Mouse (Mus musculus) mouse embryonic stem cell (cell line): ENCODE data around the gene Bag3.
"Not testable (repeated sequence)": the region's sequence is repeated elsewhere in the genome, so short reads cannot be mapped to it uniquely, and the experiment has no call there.

Experiments used
- in situ Hi-C, 2 experiments: fragments of 300-500 bp; cut with MboI; formaldehyde crosslinking; loops; 1 replicate in 1 of 2; 3 replicates in 1 of 2; pipeline ENCODE4 v1.14.3; 2019 to 2020; ENCODE audit warnings: low sequenced_read_pairs in 2 of 2, low pct_unique_long_range_greater_than_20kb in 1 of 2, mixed read lengths in 1 of 2; ENCODE audit not compliant: unreplicated experiment in 1 of 2

Bag3 gene

DNA sequence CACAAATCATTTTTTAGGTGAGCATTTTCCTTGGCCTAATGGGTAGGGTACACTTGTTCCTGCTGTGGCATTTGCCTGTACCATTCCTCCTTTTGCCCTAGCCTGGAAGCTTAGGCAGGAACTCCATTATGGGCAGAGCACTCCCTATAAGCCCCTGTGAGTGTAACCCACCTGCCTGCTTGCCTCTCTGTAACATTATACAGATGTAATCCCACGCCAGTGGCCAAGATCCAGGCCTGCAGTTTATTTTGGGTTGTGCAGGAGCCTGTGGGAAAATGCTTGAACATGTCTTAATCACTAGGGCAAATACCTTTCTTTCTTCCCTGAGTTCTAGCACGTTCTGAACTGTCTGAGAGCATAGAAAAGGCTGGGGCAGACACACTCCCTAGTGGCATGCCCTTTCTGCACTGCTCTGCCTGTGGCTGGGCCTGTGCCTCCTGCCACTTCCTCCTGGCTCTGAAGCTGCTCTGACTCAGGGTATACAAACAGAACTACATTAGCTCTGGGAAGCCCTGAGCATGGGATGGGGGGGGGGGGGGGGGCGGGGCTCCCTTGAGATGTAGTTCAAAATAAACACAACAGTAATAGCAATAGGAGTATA, 29.8 kb downstream of the Bag3 start:
- in situ Hi-C loops: no loop called here

- in situ Hi-C loops: no loop called here
Observed at GRCm38 (mm10) chr7:128554502-128554901, 31.1 kb downstream of the Bag3 start.

DNA sequence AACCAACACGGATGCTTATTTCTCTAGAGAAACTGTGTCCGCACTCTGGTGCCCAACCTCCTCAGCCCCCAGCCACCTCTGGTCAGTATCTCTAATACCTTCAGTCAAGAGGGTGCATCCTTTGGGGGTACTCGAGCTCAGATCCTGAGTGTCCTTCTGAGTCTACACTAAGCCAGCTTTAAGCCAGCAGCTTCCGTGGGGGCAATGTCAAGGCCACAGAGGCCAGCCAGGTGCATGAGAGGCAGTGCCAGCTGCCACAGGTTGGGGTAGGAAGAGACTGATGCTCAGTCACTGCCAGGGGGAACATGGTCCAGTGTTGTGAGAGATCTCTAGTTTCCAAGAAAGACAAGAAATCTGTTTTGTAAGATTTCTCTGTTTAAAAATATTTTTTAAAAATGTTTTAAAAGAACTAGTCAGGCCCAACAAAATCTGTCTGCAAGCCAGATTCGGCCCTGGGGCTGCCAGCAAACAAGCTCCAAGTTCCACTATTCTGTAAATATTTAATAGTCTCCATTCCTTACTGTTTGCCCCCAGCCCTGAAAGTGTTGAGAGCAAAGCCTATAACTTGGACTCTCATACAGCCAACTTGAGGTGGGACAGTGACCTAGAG, 31.8 kb downstream of the Bag3 start:
- in situ Hi-C loops: no loop called here

- in situ Hi-C loops: no loop called here
Observed at GRCm38 (mm10) chr7:128556923-128557430, 33.6 kb downstream of the Bag3 start.

DNA sequence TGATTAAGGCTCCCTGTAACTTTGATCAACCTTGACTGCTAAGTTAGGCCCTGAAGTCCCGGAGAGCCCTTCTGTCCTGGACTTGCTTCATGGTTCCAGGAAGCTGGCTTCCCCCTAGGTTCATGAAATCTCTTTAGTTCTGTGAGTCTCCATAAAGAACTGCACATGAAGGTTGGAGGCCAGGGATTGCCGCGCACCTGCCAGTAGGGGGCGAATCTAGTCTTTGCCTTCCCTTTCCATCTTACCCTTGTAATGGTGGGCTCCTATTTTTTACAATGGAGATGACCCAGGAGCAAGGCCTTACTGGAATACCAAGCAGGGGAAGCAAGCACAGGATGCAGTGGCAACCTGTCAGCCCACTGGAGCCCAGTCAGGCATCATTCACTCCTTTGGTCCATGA, 40.0 kb downstream of the Bag3 start:
- in situ Hi-C loops: no loop called here

GRCm38 (mm10) chr7:128566311-128566710, 42.9 kb downstream of the Bag3 start:
- in situ Hi-C loops: no loop called here

- in situ Hi-C loops: no loop called here
Observed at GRCm38 (mm10) chr7:128567561-128568244, 44.3 kb downstream of the Bag3 start.

GRCm38 (mm10) chr7:128569429-128569828, 46.0 kb downstream of the Bag3 start:
- in situ Hi-C loops: not testable (repeated sequence)

DNA sequence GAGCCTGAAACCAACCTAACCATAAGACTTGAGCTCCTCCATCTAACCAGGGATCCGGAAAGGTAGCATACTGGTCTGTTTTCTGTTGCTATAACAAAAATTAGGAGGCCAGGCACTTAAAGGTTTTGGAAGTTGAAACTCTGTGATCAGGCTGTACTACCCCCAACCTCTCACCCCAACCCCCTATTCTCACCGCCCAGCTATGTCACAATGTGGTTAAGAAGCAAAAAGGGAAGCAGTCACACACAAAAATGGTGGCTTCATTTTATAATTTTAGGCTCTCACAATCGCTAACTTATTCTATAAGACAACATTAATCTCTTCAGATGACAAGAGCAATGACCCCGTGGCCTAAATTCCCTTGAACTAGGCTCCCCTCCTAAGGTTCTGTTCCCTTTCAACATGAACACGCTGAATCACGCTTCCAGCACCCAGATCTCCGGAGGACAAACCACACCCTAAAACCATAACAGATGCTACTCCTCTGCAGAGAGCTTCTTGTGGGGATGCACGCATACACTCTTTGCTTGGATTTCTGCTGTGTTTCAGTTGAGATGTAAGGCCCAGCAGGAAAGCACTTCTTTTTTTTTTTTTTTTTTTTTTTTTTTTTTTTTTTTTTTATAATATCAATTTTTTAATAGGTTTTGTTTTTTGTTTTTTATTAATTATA, 46.7 kb downstream of the Bag3 start:
- in situ Hi-C loops: no loop called here

- in situ Hi-C loops: not testable (repeated sequence)
Observed at GRCm38 (mm10) chr7:128570657-128571056, 47.2 kb downstream of the Bag3 start.

- in situ Hi-C loops: no loop called here
Observed at GRCm38 (mm10) chr7:128572030-128572429, 48.6 kb downstream of the Bag3 start.

- in situ Hi-C loops: no loop called here
Observed at GRCm38 (mm10) chr7:128575211-128575610, 51.8 kb downstream of the Bag3 start.

DNA sequence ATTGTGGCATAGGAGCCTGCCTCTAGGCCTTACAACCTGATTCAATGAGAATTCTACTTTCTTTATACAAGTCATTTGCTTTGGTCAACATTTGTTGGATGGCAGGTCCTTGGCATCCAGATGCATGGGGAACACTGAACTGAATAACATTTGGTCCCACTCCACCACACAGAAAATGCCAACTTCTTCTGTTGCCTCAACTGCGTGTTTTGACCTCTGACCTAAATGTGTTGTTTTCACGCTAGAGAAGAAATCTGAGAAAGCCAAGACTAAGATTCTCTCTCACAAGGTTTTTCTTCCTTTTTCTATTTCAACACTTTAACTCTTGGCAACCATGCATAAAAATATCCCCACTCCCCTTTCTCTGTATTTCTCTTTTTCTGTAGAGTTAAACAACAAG, 52.4 kb downstream of the Bag3 start:
- in situ Hi-C loops: no loop called here

- in situ Hi-C loops: no loop called here
Observed at GRCm38 (mm10) chr7:128577607-128578006, 54.2 kb downstream of the Bag3 start.

GRCm38 (mm10) chr7:128578199-128578945, 55.0 kb downstream of the Bag3 start:
- in situ Hi-C loops: no loop called here

DNA sequence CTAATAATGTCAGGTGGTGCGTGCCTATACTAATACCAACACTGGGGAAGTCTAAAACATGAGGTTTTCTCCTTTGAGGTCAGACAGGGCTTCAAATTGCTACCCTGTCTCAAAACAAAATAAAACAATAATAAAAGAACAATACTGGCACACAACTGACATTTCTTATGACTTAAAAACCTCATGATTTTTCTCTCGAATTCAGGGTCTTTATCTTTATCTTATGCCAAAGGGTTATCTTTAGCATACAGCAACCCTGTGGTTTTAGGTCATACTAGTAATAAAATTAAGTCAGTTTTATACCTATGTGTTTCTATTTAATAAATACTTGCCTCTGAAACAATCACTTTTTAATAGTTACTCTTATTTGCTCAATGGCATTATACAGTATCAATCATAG, 56.0 kb downstream of the Bag3 start:
- in situ Hi-C loops: no loop called here

DNA sequence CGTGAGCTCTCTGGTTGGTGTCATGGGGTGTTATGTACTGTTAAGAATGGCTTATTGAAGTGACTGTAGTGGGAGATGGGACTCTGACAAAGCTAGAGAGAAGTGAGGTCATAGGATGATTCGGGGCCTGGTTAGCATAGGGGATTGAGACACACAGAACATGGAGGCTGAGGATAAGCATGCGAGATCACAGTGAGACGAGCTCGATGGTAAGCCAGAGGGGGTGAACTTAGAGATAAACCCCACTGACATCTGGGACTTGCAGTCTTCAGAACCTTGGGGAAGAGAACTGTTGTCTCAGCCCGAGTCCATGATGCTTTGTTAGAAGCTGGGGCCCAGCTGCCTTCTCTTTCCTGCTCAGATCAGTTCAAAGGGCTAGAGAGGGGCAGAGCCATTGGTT, 56.9 kb downstream of the Bag3 start:
- in situ Hi-C loops: no loop called here

GRCm38 (mm10) chr7:128581864-128582484, 58.6 kb downstream of the Bag3 start:
- in situ Hi-C loops: no loop called here
